Mouse (Mus musculus) lung, adult 2 months (tissue): Measurements from ENCODE around the gene 9630041A04Rik. TPM values are rescaled to one million over a fixed set of nuclear protein-coding genes. Genes with fewer than 3 reads are reported as not detected.

Experiments
- DNase-seq: peaks from one replicate; pipeline ENCODE4 v3.0.0; 2022
- H3K4me1 ChIP-seq: fragments of 200-500 bp; 2 replicates; pipeline ENCODE4 v1.6.1; 2011; ENCODE audit warnings: low read length; ENCODE audit not compliant: control insufficient read depth, insufficient read depth
- H3K4me3 ChIP-seq: fragments of 200-500 bp; replicated peaks from 2 replicates; pipeline ENCODE3; 2011; ENCODE audit warnings: low read depth, mild to moderate bottlenecking, control low read depth, low read length; ENCODE audit errors: extremely low read depth
- CTCF ChIP-seq: fragments of 200-500 bp; IDR thresholded peaks from 2 replicates; pipeline ENCODE4 v1.5.1; 2011; ENCODE audit warnings: mild to moderate bottlenecking, low read length, control low read depth; ENCODE audit not compliant: insufficient read depth
- POLR2A ChIP-seq: fragments of 200-500 bp; IDR thresholded peaks from 2 replicates; pipeline ENCODE4 v1.6.1; 2011; ENCODE audit warnings: low read depth, mild to moderate bottlenecking, control low read depth, low read length, borderline replicate concordance; ENCODE audit errors: extremely low read depth
- WGBS: fragments of 180-500 bp; shearing (Covaris S2); methylation state at CpG from one replicate; pipeline ENCODE4 v1.1.7; 2018; 5-methylcytosine and 5-hydroxymethylcytosine counted together
- polyA plus RNA-seq: library from polyadenylated mRNA; depleted of rRNA; stranded (reverse); fragments of >200 nt; gene quantifications from 2 replicates; pipeline ENCODE4 v1.2.3, GENCODE M21; 2012; rRNA removed

9630041A04Rik gene
- not detected in 2 replicates for polyA plus RNA-seq

- TF ChIP-seq CTCF: no peak
- TF ChIP-seq POLR2A: no peak
- 67% methylated on average over 15 of the region's 15 CpGs for whole genome bisulfite sequencing
Observed at GRCm38 (mm10) chr9:101861596-101862471, at the start of gene 9630041A04Rik. Gene 9630041A04Rik, plus strand, starts transcription at chr9:101861841.

GRCm38 (mm10) chr9:101823896-101824295 lies 37.7 kb upstream of the 9630041A04Rik start:
- no peak for DNase-seq
- WGBS: 82% methylated on average over 7 of the region's 7 CpGs
- TF ChIP-seq CTCF (no peak), POLR2A (no peak)
- Histone ChIP-seq H3K4me1 (no peaks in the 10 kb centered on the region), H3K4me3 (no peak overlapping the region)

More at GRCm38 (mm10) chr9:101861596-101862471, at the start of gene 9630041A04Rik:
- no peak for DNase-seq
- Histone ChIP-seq H3K4me3 (no peak within 1 kb of the TSS), H3K4me1 (no peaks in the 10 kb centered on the region)

GRCm38 (mm10) chr9:101825626-101826025 lies 36.0 kb upstream of the 9630041A04Rik start:
- TF ChIP-seq CTCF (no peak), POLR2A (no peak)
- no peaks in the 10 kb centered on the region for H3K4me1 ChIP-seq
- no peak overlapping the region for H3K4me3 ChIP-seq
- no peak for DNase-seq
- 92% methylated on average over 8 of the region's 8 CpGs for WGBS

- WGBS: 67% methylated on average over 2 of the region's 2 CpGs
- H3K4me1 ChIP-seq: no peaks in the 10 kb centered on the region
- TF ChIP-seq CTCF (no peak), POLR2A (no peak)
- no peak for DNase-seq
- H3K4me3 ChIP-seq: no peak overlapping the region
Observed at GRCm38 (mm10) chr9:101833619-101834018, 28.0 kb upstream of the 9630041A04Rik start.

- H3K4me3 ChIP-seq: no peak overlapping the region
- DNase-seq: no peak
- TF ChIP-seq POLR2A (no peak), CTCF (no peak)
- WGBS: 89% methylated on average over 11 of the region's 11 CpGs
- no peaks in the 10 kb centered on the region for H3K4me1 ChIP-seq
Observed at GRCm38 (mm10) chr9:101841101-101841500, 20.5 kb upstream of the 9630041A04Rik start.

GRCm38 (mm10) chr9:101843893-101844292 lies 17.7 kb upstream of the 9630041A04Rik start:
- no peak for DNase-seq
- WGBS: 55% methylated on average over 4 of the region's 4 CpGs
- H3K4me1 ChIP-seq: no peaks in the 10 kb centered on the region
- TF ChIP-seq CTCF: no peak
- no peak for TF ChIP-seq POLR2A
- no peak overlapping the region for H3K4me3 ChIP-seq

GRCm38 (mm10) chr9:101845691-101846090 lies 15.9 kb upstream of the 9630041A04Rik start:
- WGBS: 77% methylated on average over 6 of the region's 6 CpGs
- Histone ChIP-seq H3K4me1 (no peaks in the 10 kb centered on the region), H3K4me3 (no peak overlapping the region)
- no peak for DNase-seq
- TF ChIP-seq POLR2A (no peak), CTCF (no peak)

- DNase-seq: peak; percentile 11
- TF ChIP-seq POLR2A (no peak), CTCF (no peak)
- H3K4me3 ChIP-seq: no peak overlapping the region
- no peaks in the 10 kb centered on the region for H3K4me1 ChIP-seq
- 61% methylated on average over 12 of the region's 12 CpGs for WGBS
Observed at GRCm38 (mm10) chr9:101862481-101863065, 932 bp downstream of the 9630041A04Rik start.

- DNase-seq: no peak
- no peak for TF ChIP-seq POLR2A
- TF ChIP-seq CTCF: no peak
- Histone ChIP-seq H3K4me1 (no peaks in the 10 kb centered on the region), H3K4me3 (no peak overlapping the region)
- 50% methylated on average over 5 of the region's 5 CpGs for WGBS
Observed at GRCm38 (mm10) chr9:101863130-101863529, 1.5 kb downstream of the 9630041A04Rik start.

GRCm38 (mm10) chr9:101868593-101868992 lies 7.0 kb downstream of the 9630041A04Rik start:
- Histone ChIP-seq H3K4me1 (no peaks in the 10 kb centered on the region), H3K4me3 (no peak overlapping the region)
- no peak for TF ChIP-seq POLR2A
- TF ChIP-seq CTCF: no peak
- DNase-seq: no peak
- WGBS: 86% methylated on average over 6 of the region's 6 CpGs
